Mouse (Mus musculus): ENCODE measurements around the gene Ywhae. TPM values are rescaled to one million over a fixed set of nuclear protein-coding genes. Genes with fewer than 3 reads are reported as not detected.

The Ywhae gene
- total RNA-seq, 1 experiment from 2014 or later = 621 TPM

GRCm38 (mm10) chr11:75737806-75738476, 5.3 kb downstream of the Ywhae start:
- no peak for DNase-seq

- DNase-seq = no peak
These were observed 5.8 kb downstream of the Ywhae start for GRCm38 (mm10) chr11:75738477-75738821.

GRCm38 (mm10) chr11:75740204-75740603, 7.5 kb downstream of the Ywhae start:
- no peak for DNase-seq

- no peak for DNase-seq
These were observed 8.9 kb downstream of the Ywhae start for GRCm38 (mm10) chr11:75741615-75742014.

- no peak for DNase-seq
These were observed 12.1 kb downstream of the Ywhae start for GRCm38 (mm10) chr11:75744761-75745160.

GRCm38 (mm10) chr11:75750537-75750936, 17.9 kb downstream of the Ywhae start:
- DNase-seq = no peak

GRCm38 (mm10) chr11:75751082-75751481, 18.4 kb downstream of the Ywhae start:
- DNase-seq = no peak

GRCm38 (mm10) chr11:75756687-75757086, 24.0 kb downstream of the Ywhae start:
- no peak for DNase-seq

GRCm38 (mm10) chr11:75758553-75758952, 25.9 kb downstream of the Ywhae start:
- DNase-seq = no peak

- no peak for DNase-seq
These were observed 28.1 kb downstream of the Ywhae start for GRCm38 (mm10) chr11:75760785-75761184.

- DNase-seq = no peak
These were observed 30.0 kb downstream of the Ywhae start for GRCm38 (mm10) chr11:75762708-75763107.

- DNase-seq = no peak
These were observed 31.9 kb downstream of the Ywhae start for GRCm38 (mm10) chr11:75764521-75765023.

- no peak for DNase-seq
These were observed 32.5 kb downstream of the Ywhae start for GRCm38 (mm10) chr11:75765161-75765560.

GRCm38 (mm10) chr11:75767014-75767413, 34.3 kb downstream of the Ywhae start:
- DNase-seq = no peak

GRCm38 (mm10) chr11:75768091-75768989, 35.7 kb downstream of the Ywhae start:
- no peak for DNase-seq

- peak; percentile 84 for DNase-seq
These were observed 36.5 kb downstream of the Ywhae start for GRCm38 (mm10) chr11:75769206-75769605.

- DNase-seq = no peak
These were observed 39.9 kb downstream of the Ywhae start for GRCm38 (mm10) chr11:75772562-75772961.

- no peak for DNase-seq
These were observed 43.2 kb downstream of the Ywhae start for GRCm38 (mm10) chr11:75775919-75776318.

- DNase-seq = peak; percentile 66
These were observed 49.2 kb downstream of the Ywhae start for GRCm38 (mm10) chr11:75781919-75782318.

GRCm38 (mm10) chr11:75783799-75784198, 51.1 kb downstream of the Ywhae start:
- no peak for DNase-seq

- DNase-seq = no peak
These were observed 53.2 kb downstream of the Ywhae start for GRCm38 (mm10) chr11:75785897-75786296.

GRCm38 (mm10) chr11:75792535-75792934, 59.9 kb downstream of the Ywhae start:
- DNase-seq = no peak

- no peak for DNase-seq
These were observed 60.7 kb downstream of the Ywhae start for GRCm38 (mm10) chr11:75793351-75793750.
